Mouse (Mus musculus): ENCODE measurements around the gene Ctsg. TPM values are rescaled to one million over a fixed set of nuclear protein-coding genes. Genes with fewer than 3 reads are reported as not detected.

The Ctsg gene
- total RNA-seq, 2 experiments from 2014 or later: not detected

Small RNAs within 50 kb of the gene (microRNA-seq; reads per million reads assigned to microRNA genes)
- gene Mir6949: not detected

Other genes starting within 250 kb of the Ctsg start
- 10 to 100 TPM; 12.3 to 13.1 TPM for gene Nynrin, start 248.6 kb downstream of the Ctsg start, total RNA-seq (2021)
- under 1 TPM; 0.28 to 0.65 TPM for gene Cbln3, start 218.2 kb downstream of the Ctsg start, total RNA-seq (2021)
- gene Khnyn, start 217.6 kb downstream of the Ctsg start, total RNA-seq (2021): 10 to 100 TPM in 1 of 2 experiments, 1 to 10 TPM in 1; 9.8 to 11.3 TPM
- gene Sdr39u1, start 202.3 kb downstream of the Ctsg start, total RNA-seq (2021): 10 to 100 TPM; 90.4 to 96.1 TPM
- gene Cma1, start 157.9 kb downstream of the Ctsg start, total RNA-seq (2021): under 1 TPM in 1 of 2 experiments, not detected in 1; 0.43 TPM
- gene Cma2, start 151.6 kb downstream of the Ctsg start, total RNA-seq (2021): not detected
- gene Mcpt1, start 84.6 kb downstream of the Ctsg start, total RNA-seq (2021): not detected
- gene Mcpt9, start 72.1 kb downstream of the Ctsg start, total RNA-seq (2021): not detected
- not detected for gene Mcpt2, start 60.5 kb downstream of the Ctsg start, total RNA-seq (2021)
- gene Mcpt4, start 40.3 kb downstream of the Ctsg start, total RNA-seq (2021): not detected
- gene Mcpt8, start 17.3 kb downstream of the Ctsg start, total RNA-seq (2021): not detected
- not detected for gene Gzme, start 18.1 kb upstream of the Ctsg start, total RNA-seq (2021)
- not detected for gene Gzmd, start 30.0 kb upstream of the Ctsg start, total RNA-seq (2021)
- gene Gzmg, start 57.0 kb upstream of the Ctsg start, total RNA-seq (2021): not detected
- not detected for gene Gzmn, start 72.0 kb upstream of the Ctsg start, total RNA-seq (2021)
- not detected for gene Gzmf, start 108.8 kb upstream of the Ctsg start, total RNA-seq (2021)
- gene Gzmc, start 132.1 kb upstream of the Ctsg start, total RNA-seq (2021): not detected
- not detected for gene Gzmb, start 159.7 kb upstream of the Ctsg start, total RNA-seq (2021)

Measured in left cerebral cortex, postnatal 10 days (tissue).